Mouse (Mus musculus) embryo, embryonic 11 days (tissue): Measurements from ENCODE around the gene 9830107B12Rik.
"Not testable (repeated sequence)": the region's sequence is repeated elsewhere in the genome, so short reads cannot be mapped to it uniquely, and the experiment has no call there.

Source experiments
- DNase-seq: peaks from one replicate; pipeline ENCODE4 v3.0.0-alpha.2; 2015

9830107B12Rik gene

GRCm38 (mm10) chr17:48146120-48146519, at the start of gene 9830107B12Rik:
Gene 9830107B12Rik, minus strand, starts transcription at chr17:48146268.
- no peak for DNase-seq

- DNase-seq = no peak
Measured at GRCm38 (mm10) chr17:48192366-48192765, 46.3 kb upstream of the 9830107B12Rik start.

GRCm38 (mm10) chr17:48185252-48185651, 39.2 kb upstream of the 9830107B12Rik start:
- DNase-seq = no peak

GRCm38 (mm10) chr17:48167103-48167502, 21.0 kb upstream of the 9830107B12Rik start, which contains the start of gene A530064D06Rik:
Gene A530064D06Rik, minus strand, starts transcription at chr17:48167275.
- DNase-seq = not testable (repeated sequence)

GRCm38 (mm10) chr17:48157382-48158076, 11.5 kb upstream of the 9830107B12Rik start:
- no peak for DNase-seq

- DNase-seq = no peak
Measured at GRCm38 (mm10) chr17:48132810-48133209, 13.3 kb downstream of the 9830107B12Rik start.

- no peak for DNase-seq
Measured at GRCm38 (mm10) chr17:48120456-48120855, 25.6 kb downstream of the 9830107B12Rik start.

- DNase-seq = peak; percentile 81
Measured at GRCm38 (mm10) chr17:48119656-48120055, 26.4 kb downstream of the 9830107B12Rik start.

GRCm38 (mm10) chr17:48118570-48118969, 27.5 kb downstream of the 9830107B12Rik start:
- no peak for DNase-seq

- DNase-seq = peak; percentile 59
Measured at GRCm38 (mm10) chr17:48110547-48111287, 35.4 kb downstream of the 9830107B12Rik start.

GRCm38 (mm10) chr17:48108520-48108919, 37.5 kb downstream of the 9830107B12Rik start:
- DNase-seq = no peak

- no peak for DNase-seq
Measured at GRCm38 (mm10) chr17:48107862-48108261, 38.2 kb downstream of the 9830107B12Rik start.

- no peak for DNase-seq
Measured at GRCm38 (mm10) chr17:48107333-48107732, 38.7 kb downstream of the 9830107B12Rik start.

GRCm38 (mm10) chr17:48100441-48101417, 45.3 kb downstream of the 9830107B12Rik start:
- peak; percentile 93 for DNase-seq

GRCm38 (mm10) chr17:48099312-48099711, 46.8 kb downstream of the 9830107B12Rik start:
- DNase-seq = peak; percentile 11

GRCm38 (mm10) chr17:48098528-48098890, 47.6 kb downstream of the 9830107B12Rik start:
- peak; percentile 72 for DNase-seq

GRCm38 (mm10) chr17:48097743-48098527, 48.1 kb downstream of the 9830107B12Rik start:
- peak; percentile 79 for DNase-seq

GRCm38 (mm10) chr17:48097011-48097742, 48.9 kb downstream of the 9830107B12Rik start:
- peak; percentile 86 for DNase-seq

- peak; percentile 43 for DNase-seq
Measured at GRCm38 (mm10) chr17:48096321-48096720, 49.7 kb downstream of the 9830107B12Rik start.

GRCm38 (mm10) chr17:48095718-48096121, 50.3 kb downstream of the 9830107B12Rik start:
- peak; percentile 82 for DNase-seq
